Mouse (Mus musculus) thymus, adult 2 months (tissue): Measurements from ENCODE around the gene Psg20. TPM values are rescaled to one million over a fixed set of nuclear protein-coding genes. Genes with fewer than 3 reads are reported as not detected.
"Not testable (repeated sequence)": the region's sequence is repeated elsewhere in the genome, so short reads cannot be mapped to it uniquely, and the experiment has no call there.

Experiments
- DNase-seq: peaks from one replicate; pipeline ENCODE4 v3.0.0; 2021
- H3K27ac ChIP-seq: fragments of 200-500 bp; 2 replicates; pipeline ENCODE4 v1.5.1; 2012; ENCODE audit warnings: low read length, control low read depth; ENCODE audit not compliant: control insufficient read depth, insufficient read depth
- H3K27me3 ChIP-seq: fragments of 200-500 bp; 2 replicates; pipeline ENCODE4 v1.6.1; 2012; ENCODE audit warnings: mild to moderate bottlenecking, low read length, moderate library complexity, mixed read lengths; ENCODE audit not compliant: control insufficient read depth, insufficient read depth
- H3K36me3 ChIP-seq: fragments of 200-500 bp; 2 replicates; pipeline ENCODE4 v1.6.1; 2012; ENCODE audit warnings: mild to moderate bottlenecking, low read length, moderate library complexity; ENCODE audit not compliant: control insufficient read depth, insufficient read depth
- H3K4me1 ChIP-seq: fragments of 200-500 bp; replicated peaks from 2 replicates; pipeline ENCODE4 v1.6.1; 2012; ENCODE audit warnings: low read length; ENCODE audit not compliant: control insufficient read depth, insufficient read depth
- H3K4me3 ChIP-seq: fragments of 200-500 bp; 2 replicates; pipeline ENCODE4 v1.5.1; 2012; ENCODE audit warnings: mild to moderate bottlenecking, low read length, control low read depth, moderate library complexity; ENCODE audit not compliant: control insufficient read depth, insufficient read depth
- CTCF ChIP-seq: fragments of 200-500 bp; IDR thresholded peaks from 2 replicates; pipeline ENCODE4 v1.5.1; 2012; ENCODE audit warnings: mild to moderate bottlenecking, control low read depth, low read length, moderate library complexity, borderline replicate concordance; ENCODE audit not compliant: control insufficient read depth, poor library complexity, insufficient read depth; ENCODE audit errors: extremely low read depth
- POLR2A ChIP-seq: fragments of 200-500 bp; IDR thresholded peaks from 2 replicates; pipeline ENCODE4 v1.6.1; 2012; ENCODE audit warnings: mild to moderate bottlenecking, low read length, control low read depth, moderate library complexity; ENCODE audit not compliant: control insufficient read depth, poor library complexity, insufficient read depth; ENCODE audit errors: extremely low read depth
- WGBS: fragments of 180-500 bp; shearing (Covaris S2); methylation state at CpG from one replicate; pipeline ENCODE4 v1.1.7; 2018; 5-methylcytosine and 5-hydroxymethylcytosine counted together
- polyA plus RNA-seq: library from polyadenylated mRNA; depleted of rRNA; stranded (reverse); fragments of >200 nt; gene quantifications from 2 replicates; pipeline ENCODE4 v1.2.3, GENCODE M21; 2012; rRNA removed

Psg20 gene
- polyA plus RNA-seq = 0.18 and 0.20 TPM in 2 replicates

DNA sequence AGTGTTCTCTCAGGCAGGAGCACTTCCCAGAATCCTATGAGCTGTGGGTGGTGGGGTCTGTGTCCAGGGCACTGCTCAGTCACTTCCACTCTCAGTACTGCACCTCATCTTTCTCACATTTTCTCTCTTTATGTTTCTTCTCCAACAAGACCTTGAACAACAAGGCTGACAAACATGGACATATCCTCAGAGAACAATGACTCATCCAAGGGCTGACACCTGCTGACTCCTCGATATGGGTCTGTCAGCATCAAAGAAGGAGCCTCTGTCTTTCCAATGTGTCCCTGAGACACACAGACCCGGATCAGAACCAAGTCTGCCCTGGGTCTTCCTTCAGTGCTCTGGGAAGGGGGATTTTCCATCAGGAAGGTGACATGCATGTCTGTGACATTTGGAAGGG lies at the start of gene Psg20:
Gene Psg20 (minus strand): TSS at position 101 of the 400 bp plus-strand sequence.
- Histone ChIP-seq H3K36me3 (no peaks in the 10 kb centered on the region), H3K27ac (no peak within 1 kb of the TSS), H3K4me3 (no peak within 1 kb of the TSS), H3K4me1 (no peaks in the 10 kb centered on the region), H3K27me3 (no peaks in the 10 kb centered on the region)
- no peak for DNase-seq
- WGBS = 75% methylated on average over 2 of the region's 2 CpGs
- no peak for TF ChIP-seq POLR2A
- no peak for TF ChIP-seq CTCF

DNA sequence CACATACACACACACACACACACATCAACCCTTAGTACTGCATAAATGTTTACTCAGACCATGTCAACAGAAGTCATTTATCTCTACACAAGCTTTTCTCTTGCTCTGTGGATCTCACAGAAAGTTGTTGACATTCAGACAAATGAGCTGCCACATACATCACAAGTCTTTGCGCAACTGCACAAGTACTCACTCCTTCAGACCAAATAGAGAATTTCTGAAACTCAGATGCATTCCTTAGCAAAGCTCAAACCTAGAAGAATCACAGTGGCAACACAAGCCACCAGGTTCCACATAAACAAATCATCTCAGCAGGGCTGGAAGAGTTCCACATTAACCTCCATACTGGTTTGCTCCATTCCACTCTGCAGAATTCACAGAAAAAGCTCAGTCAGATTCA lies 48.5 kb upstream of the Psg20 start:
- DNase-seq = no peak
- no peaks in the 10 kb centered on the region for H3K4me1 ChIP-seq
- H3K27me3 ChIP-seq = no peaks in the 10 kb centered on the region
- TF ChIP-seq CTCF = no peak
- no peak for TF ChIP-seq POLR2A
- H3K4me3 ChIP-seq = no peak overlapping the region
- WGBS = 93% methylated on average over 1 of the region's 1 CpGs
- H3K27ac ChIP-seq = no peak overlapping the region
- no peaks in the 10 kb centered on the region for H3K36me3 ChIP-seq

DNA sequence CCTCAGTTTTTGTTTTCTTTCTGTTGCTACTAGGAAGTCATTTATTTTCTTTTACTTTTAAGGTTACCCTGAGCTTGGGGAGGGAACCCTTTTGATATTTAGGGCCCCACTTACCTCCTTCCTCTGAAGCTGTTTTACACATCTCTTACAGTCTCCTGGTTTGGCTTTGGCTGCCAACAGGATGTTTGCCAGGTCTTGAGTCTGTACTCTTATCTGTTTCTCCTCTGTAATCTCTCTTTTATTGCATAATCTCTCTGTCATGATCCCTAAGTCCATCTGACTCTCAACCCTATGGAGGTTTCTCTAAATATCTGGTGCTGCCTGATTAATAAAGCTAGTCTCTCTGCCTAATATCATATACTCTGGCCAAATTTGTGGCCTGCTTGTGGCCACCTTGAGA lies 47.1 kb upstream of the Psg20 start:
- DNase-seq = no peak
- Histone ChIP-seq H3K27ac (no peak overlapping the region), H3K4me1 (no peaks in the 10 kb centered on the region), H3K4me3 (no peak overlapping the region), H3K27me3 (no peaks in the 10 kb centered on the region), H3K36me3 (no peaks in the 10 kb centered on the region)
- TF ChIP-seq CTCF (no peak), POLR2A (no peak)

DNA sequence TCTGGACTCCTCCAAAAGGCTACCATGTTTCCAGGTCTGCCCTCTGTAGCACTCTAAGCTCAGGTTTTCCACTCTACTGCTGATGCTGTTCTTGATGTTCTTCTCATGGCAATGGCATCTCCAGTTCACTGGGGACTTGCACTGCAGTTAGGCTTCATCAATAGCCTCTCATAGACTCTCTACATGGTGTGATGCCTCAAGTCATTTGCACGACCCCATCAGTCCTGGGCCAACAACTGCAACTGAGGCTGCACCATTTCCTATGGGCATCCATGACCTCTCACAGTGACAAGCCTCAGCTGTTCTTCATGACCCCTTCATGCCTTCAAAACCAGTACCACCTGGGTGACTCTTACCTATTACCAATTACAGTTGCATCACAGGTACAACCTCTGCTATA lies 42.4 kb upstream of the Psg20 start:
- DNase-seq = no peak
- no peaks in the 10 kb centered on the region for H3K27me3 ChIP-seq
- no peak overlapping the region for H3K27ac ChIP-seq
- 76% methylated on average over 1 of the region's 1 CpGs for WGBS
- no peak overlapping the region for H3K4me3 ChIP-seq
- H3K4me1 ChIP-seq = no peaks in the 10 kb centered on the region
- no peaks in the 10 kb centered on the region for H3K36me3 ChIP-seq
- no peak for TF ChIP-seq POLR2A
- TF ChIP-seq CTCF = no peak

DNA sequence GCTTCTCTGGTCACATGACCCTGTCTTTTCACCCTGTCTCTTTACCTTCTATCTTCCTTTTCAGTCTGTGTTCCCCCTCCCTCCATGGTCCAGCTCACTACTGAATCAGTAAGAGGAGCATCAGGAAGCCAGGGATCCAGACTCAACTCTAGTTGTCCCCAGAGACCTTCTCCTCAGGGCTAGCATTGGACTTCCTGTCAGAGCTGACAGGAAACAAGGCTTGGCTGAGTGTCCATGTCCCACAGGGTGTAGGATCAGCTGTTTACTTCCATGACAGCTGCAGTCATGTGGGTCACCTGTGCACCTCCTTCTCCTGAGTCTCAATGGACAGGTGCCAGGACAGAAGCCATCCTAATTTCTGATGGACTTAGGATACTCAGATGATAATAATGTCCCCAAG lies 39.9 kb upstream of the Psg20 start:
- H3K27ac ChIP-seq, H3K4me1 ChIP-seq, H3K27me3 ChIP-seq, H3K4me3 ChIP-seq, DNase-seq, H3K36me3 ChIP-seq: not testable (repeated sequence)

DNA sequence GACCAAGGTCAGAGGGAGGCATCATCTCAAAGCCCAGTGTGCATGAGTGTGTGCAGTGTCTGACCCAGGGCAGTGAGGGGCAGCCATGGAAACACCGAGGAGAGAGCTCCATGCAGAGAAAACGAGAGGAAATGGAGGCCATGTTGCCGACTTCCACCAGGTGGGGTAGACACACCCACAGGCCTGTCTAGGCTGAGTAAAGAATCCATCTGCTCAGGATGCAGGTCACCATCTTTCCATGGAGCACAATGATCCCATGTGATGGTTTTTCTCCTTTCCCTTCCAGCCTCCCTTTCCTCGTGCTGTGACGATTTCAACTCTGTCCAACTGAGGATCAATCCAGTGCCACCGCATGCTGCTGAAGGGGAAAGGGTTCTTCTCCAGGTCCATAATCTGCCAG lies 38.0 kb upstream of the Psg20 start:
- Histone ChIP-seq H3K4me1 (no peaks in the 10 kb centered on the region), H3K4me3 (no peak overlapping the region), H3K27me3 (no peaks in the 10 kb centered on the region), H3K27ac (no peak overlapping the region), H3K36me3 (no peaks in the 10 kb centered on the region)
- no peak for TF ChIP-seq POLR2A
- TF ChIP-seq CTCF = no peak
- WGBS = 85% methylated on average over 6 of the region's 6 CpGs
- no peak for DNase-seq

DNA sequence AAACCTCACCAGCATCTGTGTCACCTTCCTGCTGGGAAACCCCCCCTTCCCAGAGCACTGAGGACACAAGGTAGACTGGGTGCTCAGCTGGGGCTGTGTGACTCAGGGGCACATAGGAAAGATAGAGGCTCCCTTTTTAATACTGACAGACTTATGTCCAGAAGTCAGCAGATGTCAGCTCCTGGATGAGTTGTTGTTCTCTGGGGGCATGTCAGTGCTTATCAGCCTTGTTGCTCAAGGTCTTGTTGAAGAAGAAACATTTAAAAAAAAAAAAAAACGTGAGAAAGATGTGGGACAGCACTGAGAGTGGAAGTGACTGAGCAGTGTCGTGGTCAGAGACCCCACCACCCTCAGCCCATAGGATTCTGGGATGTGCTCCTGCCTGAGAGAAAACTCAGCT lies 31.8 kb upstream of the Psg20 start, which contains the start of gene Psg22:
Gene Psg22 (plus strand): TSS at position 301 of the 400 bp plus-strand sequence.
- 44% methylated on average over 2 of the region's 2 CpGs for WGBS
- H3K36me3 ChIP-seq = no peaks in the 10 kb centered on the region
- no peaks in the 10 kb centered on the region for H3K4me1 ChIP-seq
- no peak within 1 kb of the TSS for H3K27ac ChIP-seq
- no peak within 1 kb of the TSS for H3K4me3 ChIP-seq
- no peaks in the 10 kb centered on the region for H3K27me3 ChIP-seq
- DNase-seq = no peak
- TF ChIP-seq CTCF = no peak
- no peak for TF ChIP-seq POLR2A

DNA sequence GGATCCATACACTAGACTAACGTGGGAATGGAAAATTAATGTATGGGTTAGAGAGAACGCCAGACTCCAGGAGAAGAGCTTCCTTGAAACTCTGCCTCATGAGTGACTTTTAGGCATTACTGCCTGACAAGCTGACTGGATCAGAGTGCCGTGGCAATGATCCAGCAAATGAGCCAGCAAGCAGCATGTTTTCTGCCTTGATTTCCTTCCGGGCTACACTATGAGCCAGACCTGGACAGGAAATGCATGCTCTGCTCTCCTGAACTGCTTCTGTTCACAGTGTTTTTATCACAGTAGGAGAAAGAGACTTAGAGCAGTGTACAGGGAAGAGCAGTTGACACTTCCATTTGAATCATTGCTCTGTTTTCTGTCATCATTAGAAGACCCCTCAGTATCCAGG lies 29.6 kb upstream of the Psg20 start:
- no peak for TF ChIP-seq CTCF
- TF ChIP-seq POLR2A = no peak
- no peak overlapping the region for H3K27ac ChIP-seq
- H3K4me3 ChIP-seq = no peak overlapping the region
- no peaks in the 10 kb centered on the region for H3K4me1 ChIP-seq
- no peaks in the 10 kb centered on the region for H3K27me3 ChIP-seq
- no peaks in the 10 kb centered on the region for H3K36me3 ChIP-seq
- no peak for DNase-seq
- 62% methylated on average over 4 of the region's 4 CpGs for WGBS
